ENCODE assay signal across 9 mouse cellular contexts in the genomic region with DNA sequence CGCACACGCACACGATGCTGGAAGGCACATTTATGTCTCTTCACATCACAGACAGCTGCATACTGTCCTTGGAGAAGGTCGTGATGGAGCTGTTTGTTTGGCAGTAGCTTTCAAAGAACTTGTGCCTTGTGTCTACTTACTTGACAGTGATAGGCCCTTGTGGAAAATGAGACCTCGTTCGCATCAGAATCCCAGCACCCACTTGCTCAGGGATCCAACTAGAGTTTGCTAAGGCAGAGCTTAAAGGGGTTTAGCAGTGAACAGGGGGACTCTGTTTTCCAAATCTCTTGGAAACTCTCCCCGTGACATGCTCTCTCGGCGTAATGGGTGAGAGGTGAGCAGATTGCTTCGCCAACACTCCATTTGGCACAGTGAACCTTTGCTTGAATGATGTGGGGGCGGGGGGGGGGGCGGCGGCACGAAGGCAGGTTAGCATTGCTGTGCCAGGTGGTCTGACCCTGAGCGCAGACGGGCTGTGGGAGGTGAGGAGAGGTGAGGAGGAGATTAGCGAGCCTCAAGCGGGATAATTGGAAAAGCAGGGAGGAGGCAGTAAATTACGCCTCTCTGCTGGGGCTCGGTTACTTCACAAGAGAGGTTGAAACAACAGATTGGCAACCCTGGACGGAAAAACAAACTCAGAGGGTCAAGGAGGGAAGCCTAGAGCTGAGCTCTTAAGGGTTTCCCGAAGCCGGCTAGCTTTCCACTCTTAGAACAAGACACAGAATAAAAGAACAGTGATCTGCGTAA. TPM values are rescaled to one million over a fixed set of nuclear protein-coding genes. Genes with fewer than 3 reads are reported as not detected.
DNase-seq lines count a peak whose midpoint lies in the region; ATAC-seq lines count a peak whose summit lies in the region.
"Had no signal": no experiment of that assay in that cellular context is flagged by ENCODE, and none has a peak within 500 bp of the region (broad histone marks: within the 10 kb centered on the region; RNA-seq: fewer than 3 reads in every experiment).

No protein-coding gene starts in this region.

- H3K36me3 ChIP-seq in hindbrain, embryonic 10.5 days = no peaks in the 10 kb centered on the region
- no peaks in the 10 kb centered on the region for H3K36me3 ChIP-seq in hindbrain, embryonic 11.5 days (ENCODE audit: control insufficient read depth, insufficient read depth, low read length)
- no peaks in the 10 kb centered on the region for H3K36me3 ChIP-seq in embryonic facial prominence, embryonic 11.5 days (replicated peaks; ENCODE audit: control insufficient read depth, insufficient read depth, low read depth, low read length)
- no peaks in the 10 kb centered on the region for H3K36me3 ChIP-seq in hindbrain, embryonic 15.5 days
- H3K36me3 ChIP-seq in midbrain, embryonic 12.5 days = no peaks in the 10 kb centered on the region

- peaks cover 21% of the 10 kb centered on the region for H3K27me3 ChIP-seq in hindbrain, embryonic 10.5 days (ENCODE audit: insufficient read depth, poor library complexity, severe bottlenecking)
- H3K27me3 ChIP-seq in hindbrain, embryonic 11.5 days (ENCODE audit: control insufficient read depth, insufficient read depth, low read length) = no peaks in the 10 kb centered on the region
- no peaks in the 10 kb centered on the region for H3K27me3 ChIP-seq in embryonic facial prominence, embryonic 11.5 days (ENCODE audit: control insufficient read depth, insufficient read depth, low read length)
- no peaks in the 10 kb centered on the region for H3K27me3 ChIP-seq in hindbrain, embryonic 15.5 days
- H3K27me3 ChIP-seq in midbrain, embryonic 12.5 days = 0 out of 2 replicates have a peak, but pooled peaks cover 11% of the 10 kb centered on the region

- H3K27ac ChIP-seq in hindbrain, embryonic 10.5 days = peak overlapping the region; percentile 23; the same call in 1 of the 2 replicates
- H3K27ac ChIP-seq in hindbrain, embryonic 11.5 days (ENCODE audit: low read depth, low read length) = no peak overlapping the region
- no peak overlapping the region for H3K27ac ChIP-seq in embryonic facial prominence, embryonic 11.5 days (replicated peaks; ENCODE audit: low read depth, low read length)
- no peak overlapping the region for H3K27ac ChIP-seq in hindbrain, embryonic 15.5 days (replicated peaks)
- no peak overlapping the region for H3K27ac ChIP-seq in midbrain, embryonic 12.5 days (replicated peaks)
- H3K27ac ChIP-seq: macrophage had no signal

- no peak for ATAC-seq in hindbrain, embryonic 11.5 days (ENCODE audit: low FRiP score)
- no peak for ATAC-seq in embryonic facial prominence, embryonic 11.5 days (replicated peaks; ENCODE audit: insufficient number of reproducible peaks, low FRiP score, low TSS enrichment, low read depth)
- no peak for ATAC-seq in hindbrain, embryonic 15.5 days (ENCODE audit: low FRiP score, low read depth)
- ATAC-seq in midbrain, embryonic 12.5 days (ENCODE audit: low FRiP score, low read depth) = no peak
- no peak for ATAC-seq in cerebellum, adult (ENCODE audit: insufficient number of reproducible peaks, low FRiP score, low TSS enrichment)

- H3K9me3 ChIP-seq in hindbrain, embryonic 10.5 days = peaks cover 11% of the 10 kb centered on the region; the same call in 1 of the 2 replicates
- no peaks in the 10 kb centered on the region for H3K9me3 ChIP-seq in hindbrain, embryonic 11.5 days (ENCODE audit: control insufficient read depth, low read length)
- no peaks in the 10 kb centered on the region for H3K9me3 ChIP-seq in embryonic facial prominence, embryonic 11.5 days (replicated peaks; ENCODE audit: control insufficient read depth, low read length)
- H3K9me3 ChIP-seq in hindbrain, embryonic 15.5 days = no peaks in the 10 kb centered on the region; the same call in 1 of the 2 replicates
- H3K9me3 ChIP-seq in midbrain, embryonic 12.5 days = no peaks in the 10 kb centered on the region

- peak overlapping the region; percentile 33 for H3K4me3 ChIP-seq in hindbrain, embryonic 10.5 days
- no peak overlapping the region for H3K4me3 ChIP-seq in hindbrain, embryonic 11.5 days (ENCODE audit: low read depth, low read length)
- H3K4me3 ChIP-seq in embryonic facial prominence, embryonic 11.5 days (ENCODE audit: low read depth, low read length) = 0 out of 2 replicates have a peak overlapping the region, but pooled peaks have one; percentile 9
- peak overlapping the region; percentile 6; the same call in 1 of the 2 replicates for H3K4me3 ChIP-seq in hindbrain, embryonic 15.5 days
- peak overlapping the region; percentile 18; the same call in 1 of the 2 replicates for H3K4me3 ChIP-seq in midbrain, embryonic 12.5 days

- H3K9ac ChIP-seq in hindbrain, embryonic 11.5 days (ENCODE audit: low read depth, low read length) = no peak overlapping the region
- H3K9ac ChIP-seq in embryonic facial prominence, embryonic 11.5 days (replicated peaks; ENCODE audit: low read length) = no peak overlapping the region; the same call in 1 of the 2 replicates
- H3K9ac ChIP-seq in hindbrain, embryonic 15.5 days = no peak overlapping the region
- H3K9ac ChIP-seq in midbrain, embryonic 12.5 days (replicated peaks) = no peak overlapping the region

- no peak for DNase-seq in hindbrain, embryonic 10.5 days (ENCODE audit: low spot score)
- DNase-seq in hindbrain, embryonic 11.5 days (ENCODE audit: low spot score) = no peak
- peak; percentile 44 for DNase-seq in embryonic facial prominence, embryonic 11.5 days (ENCODE audit: low spot score)
- DNase-seq in urinary bladder, adult 2 months (ENCODE audit: low spot score) = no peak
- DNase-seq in urinary bladder, adult 18-20 months (ENCODE audit: low spot score in 2 of 2) = no peak

- no peak overlapping the region; the same call in 1 of the 2 replicates for H3K4me2 ChIP-seq in hindbrain, embryonic 11.5 days (replicated peaks; ENCODE audit: low read depth, low read length)
- peak overlapping the region; percentile 43 for H3K4me2 ChIP-seq in embryonic facial prominence, embryonic 11.5 days (ENCODE audit: low read depth, low read length)
- peak overlapping the region; percentile 44 for H3K4me2 ChIP-seq in hindbrain, embryonic 15.5 days
- H3K4me2 ChIP-seq in midbrain, embryonic 12.5 days (replicated peaks) = peak overlapping the region; percentile 44

- WGBS in hindbrain, embryonic 10.5 days = 22% methylated on average over 24 of the region's 24 CpGs
- 20% methylated on average over 24 of the region's 24 CpGs for WGBS in hindbrain, embryonic 11.5 days
- 15% methylated on average over 23 of the region's 24 CpGs for WGBS in embryonic facial prominence, embryonic 11.5 days
- WGBS in hindbrain, embryonic 15.5 days = 22% methylated on average over 24 of the region's 24 CpGs
- 16% methylated on average over 24 of the region's 24 CpGs for WGBS in midbrain, embryonic 12.5 days

- H3K4me1 ChIP-seq in hindbrain, embryonic 10.5 days (replicated peaks) = peaks cover 13% of the 10 kb centered on the region
- H3K4me1 ChIP-seq in hindbrain, embryonic 11.5 days (replicated peaks; ENCODE audit: control insufficient read depth, insufficient read depth, low read length) = no peaks in the 10 kb centered on the region
- no peaks in the 10 kb centered on the region for H3K4me1 ChIP-seq in embryonic facial prominence, embryonic 11.5 days (ENCODE audit: control insufficient read depth, insufficient read depth, low read length)
- peaks cover 6% of the 10 kb centered on the region; the same call in 1 of the 2 replicates for H3K4me1 ChIP-seq in hindbrain, embryonic 15.5 days (replicated peaks)
- H3K4me1 ChIP-seq in midbrain, embryonic 12.5 days = peaks cover 8% of the 10 kb centered on the region

RNA-seq across cellular contexts. Expression of a gene that starts 57.4 kb away (rescaled TPM):
- 2.7 and 3.6 TPM in 2 replicates for polyA plus RNA-seq in hindbrain, embryonic 10.5 days (2016; fragmentation: Nextera tagmentation; extraction: Ambion mirVana)
- 3.8 and 4.0 TPM in 2 replicates for polyA plus RNA-seq in hindbrain, embryonic 11.5 days (2014; fragmentation: Nextera tagmentation; extraction: Ambion mirVana)
- 5.2 and 5.8 TPM in 2 replicates for polyA plus RNA-seq in embryonic facial prominence, embryonic 11.5 days (2014; fragmentation: Nextera tagmentation; extraction: Ambion mirVana)
- 3.1 and 3.4 TPM in 2 replicates for polyA plus RNA-seq in hindbrain, embryonic 15.5 days (2015; fragmentation: Nextera tagmentation; extraction: Ambion mirVana)
- 3.6 TPM in 2 replicates for polyA plus RNA-seq in midbrain, embryonic 12.5 days (2016; fragmentation: Nextera tagmentation; extraction: Ambion mirVana)
- polyA plus RNA-seq in urinary bladder, adult 2 months (2012; rRNA removed) = 8.2 and 12.4 TPM in 2 replicates
